Mouse (Mus musculus) heart, postnatal 0 days (tissue): ENCODE data around the gene Psmd12. TPM values are rescaled to one million over a fixed set of nuclear protein-coding genes. Genes with fewer than 3 reads are reported as not detected.

Experiments
- ATAC-seq: fragments of 200-750 bp; cut with Nextera tagmentation; 2 replicates; pipeline ENCODE4 v1.8.0; 2017; ENCODE audit warnings: low read depth, moderate number of reproducible peaks, moderate library complexity; ENCODE audit not compliant: insufficient read depth
- DNase-seq: peaks from one replicate; pipeline ENCODE4 v3.0.0-alpha.2; 2016; ENCODE audit warnings: low spot score
- H3K27ac ChIP-seq: fragments of 300-500 bp; sonication (generic); 2 replicates; pipeline ENCODE4 v1.5.1; 2014; ENCODE audit warnings: low read depth, mild to moderate bottlenecking
- H3K27me3 ChIP-seq: fragments of 300-500 bp; sonication (generic); 2 replicates; pipeline ENCODE4 v1.6.1; 2014; ENCODE audit warnings: low read length, mixed read lengths; ENCODE audit not compliant: control insufficient read depth, insufficient read depth
- H3K36me3 ChIP-seq: fragments of 300-500 bp; sonication (generic); replicated peaks from 2 replicates; pipeline ENCODE4 v1.6.1; 2014; ENCODE audit warnings: low read length, mixed read lengths; ENCODE audit not compliant: control insufficient read depth, insufficient read depth
- H3K4me1 ChIP-seq: fragments of 300-500 bp; sonication (generic); 2 replicates; pipeline ENCODE4 v1.6.1; 2014; ENCODE audit warnings: antibody characterized with exemption; ENCODE audit not compliant: control insufficient read depth, insufficient read depth
- H3K4me2 ChIP-seq: fragments of 300-500 bp; sonication (generic); 2 replicates; pipeline ENCODE4 v1.6.1; 2014; ENCODE audit warnings: low read depth, mild to moderate bottlenecking, low read length, moderate library complexity
- H3K4me3 ChIP-seq: fragments of 300-500 bp; sonication (generic); 2 replicates; pipeline ENCODE4 v1.5.1; 2014; ENCODE audit warnings: low read depth, low read length
- H3K9ac ChIP-seq: fragments of 300-500 bp; sonication (generic); replicated peaks from 2 replicates; pipeline ENCODE4 v1.6.1; 2014; ENCODE audit warnings: low read depth, low read length, mixed read lengths
- H3K9me3 ChIP-seq: fragments of 300-500 bp; sonication (generic); replicated peaks from 2 replicates; pipeline ENCODE4 v1.6.1; 2016; ENCODE audit warnings: low read length; ENCODE audit not compliant: control insufficient read depth
- CTCF ChIP-seq: IDR thresholded peaks from 2 replicates; pipeline ENCODE4 v1.5.1; 2016; ENCODE audit warnings: antibody characterized with exemption, control low read depth, low read depth
- EP300 ChIP-seq: IDR thresholded peaks from 2 replicates; pipeline ENCODE4 v1.6.1; 2016; ENCODE audit warnings: antibody characterized with exemption, low read depth
- WGBS: fragments of 180-500 bp; shearing (Covaris S2); extraction: QIAGEN DNeasy Blood & Tissue Kit; methylation state at CpG from one replicate; pipeline ENCODE4 v1.1.7; 2014; 5-methylcytosine and 5-hydroxymethylcytosine counted together
- polyA plus RNA-seq: library from polyadenylated mRNA; unstranded; fragments of >200 nt; fragmentation: Nextera tagmentation; extraction: Ambion mirVana; gene quantifications from 2 replicates; pipeline ENCODE4 v1.2.1, GENCODE M21; 2015
- total RNA-seq: library from RNA; depleted of rRNA; stranded (reverse); fragments of >200 nt; gene quantifications from 2 replicates; pipeline ENCODE4 v1.2.3, GENCODE M21; 2014; ENCODE audit warnings: low replicate concordance

The Psmd12 gene
- total and polyA plus RNA-seq, 2 experiments from 2014 or later, result 45.6 to 158 TPM

DNA sequence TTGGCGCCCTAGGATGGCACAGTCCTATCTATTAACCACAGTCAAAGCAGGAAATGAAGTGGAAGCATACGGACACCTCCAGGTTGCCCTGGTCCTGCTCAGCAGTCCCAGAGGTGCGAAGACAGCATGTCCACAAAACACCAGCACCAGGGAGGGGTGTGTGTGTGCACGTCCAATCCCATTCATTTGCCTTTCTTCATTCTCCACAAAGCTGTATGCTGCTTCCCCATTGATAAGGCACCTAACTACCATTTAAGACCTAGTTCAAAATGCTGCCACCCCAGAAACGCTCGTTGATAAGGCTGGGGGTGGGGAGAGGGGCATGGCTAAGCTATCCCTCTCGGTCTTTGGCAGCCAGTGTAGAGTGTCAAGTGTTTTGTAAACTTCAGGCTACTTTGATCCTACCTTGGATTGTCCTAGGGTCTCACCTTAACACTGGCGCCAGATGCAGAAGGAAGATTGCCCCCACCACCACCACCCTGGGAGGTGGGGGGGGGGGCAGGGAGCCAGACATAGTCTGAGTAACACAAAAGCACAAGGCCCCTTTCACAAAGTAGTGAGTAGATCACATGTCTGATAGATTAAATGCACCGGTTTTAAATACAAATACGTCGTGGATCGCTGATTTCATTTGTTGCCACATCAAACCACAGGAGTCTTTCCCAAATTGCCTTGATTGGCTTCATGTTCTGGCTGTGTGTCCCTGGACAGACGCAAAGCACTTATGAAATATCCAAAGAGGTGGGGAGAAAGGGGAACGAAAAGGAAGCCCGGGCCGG lies 10.8 kb upstream of the Psmd12 start:
- Histone ChIP-seq H3K9me3 (no peaks in the 10 kb centered on the region), H3K4me2 (peak overlapping the region; percentile 90), H3K36me3 (no peaks in the 10 kb centered on the region), H3K27ac (peak overlapping the region; percentile 89), H3K4me1 (peaks cover 6% of the 10 kb centered on the region; the same call in 1 of the 2 replicates), H3K27me3 (no peaks in the 10 kb centered on the region), H3K4me3 (peak overlapping the region; percentile 67), H3K9ac (peak overlapping the region; percentile 80)
- 20% methylated on average over 16 of the region's 16 CpGs for WGBS
- no peak for ATAC-seq
- no peak for TF ChIP-seq EP300
- no peak for DNase-seq

DNA sequence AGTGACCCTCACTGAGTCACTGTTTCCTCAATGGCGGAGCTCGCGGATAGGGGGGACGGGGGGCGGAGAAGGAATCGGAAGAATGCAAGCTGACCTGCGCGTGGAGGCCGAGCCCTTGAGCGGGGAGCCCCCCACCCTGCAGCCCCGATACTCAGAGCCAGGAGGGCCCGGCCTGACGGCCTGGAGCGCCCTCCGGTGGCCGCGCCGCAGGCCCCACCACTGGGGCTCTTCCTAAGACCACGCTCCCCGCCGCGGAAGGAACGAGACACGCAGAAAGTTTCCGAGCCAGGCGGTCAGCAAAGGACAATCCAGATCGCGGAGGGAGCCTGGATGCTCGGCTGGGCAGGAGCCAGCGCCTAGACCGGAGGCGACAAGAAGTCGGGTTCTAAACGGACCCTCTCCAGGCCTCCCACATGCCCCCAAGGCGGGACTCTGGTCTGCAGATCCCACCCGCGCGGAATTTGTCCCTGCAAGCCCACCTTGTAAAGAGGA lies 10.2 kb upstream of the Psmd12 start:
- DNase-seq (peak; percentile 83), ATAC-seq (peak; percentile 82)
- Histone ChIP-seq H3K27ac (peak overlapping the region; percentile 89), H3K4me2 (peak overlapping the region; percentile 90), H3K27me3 (no peaks in the 10 kb centered on the region), H3K9ac (peak overlapping the region; percentile 80), H3K4me1 (peaks cover 6% of the 10 kb centered on the region; the same call in 1 of the 2 replicates), H3K4me3 (peak overlapping the region; percentile 67), H3K9me3 (no peaks in the 10 kb centered on the region), H3K36me3 (no peaks in the 10 kb centered on the region)
- WGBS, result under 1% methylated on average over 37 of the region's 38 CpGs
- TF ChIP-seq EP300 (0 out of 2 replicates have a peak, but pooled peaks have one; percentile 29), CTCF (peak; percentile 76)

DNA sequence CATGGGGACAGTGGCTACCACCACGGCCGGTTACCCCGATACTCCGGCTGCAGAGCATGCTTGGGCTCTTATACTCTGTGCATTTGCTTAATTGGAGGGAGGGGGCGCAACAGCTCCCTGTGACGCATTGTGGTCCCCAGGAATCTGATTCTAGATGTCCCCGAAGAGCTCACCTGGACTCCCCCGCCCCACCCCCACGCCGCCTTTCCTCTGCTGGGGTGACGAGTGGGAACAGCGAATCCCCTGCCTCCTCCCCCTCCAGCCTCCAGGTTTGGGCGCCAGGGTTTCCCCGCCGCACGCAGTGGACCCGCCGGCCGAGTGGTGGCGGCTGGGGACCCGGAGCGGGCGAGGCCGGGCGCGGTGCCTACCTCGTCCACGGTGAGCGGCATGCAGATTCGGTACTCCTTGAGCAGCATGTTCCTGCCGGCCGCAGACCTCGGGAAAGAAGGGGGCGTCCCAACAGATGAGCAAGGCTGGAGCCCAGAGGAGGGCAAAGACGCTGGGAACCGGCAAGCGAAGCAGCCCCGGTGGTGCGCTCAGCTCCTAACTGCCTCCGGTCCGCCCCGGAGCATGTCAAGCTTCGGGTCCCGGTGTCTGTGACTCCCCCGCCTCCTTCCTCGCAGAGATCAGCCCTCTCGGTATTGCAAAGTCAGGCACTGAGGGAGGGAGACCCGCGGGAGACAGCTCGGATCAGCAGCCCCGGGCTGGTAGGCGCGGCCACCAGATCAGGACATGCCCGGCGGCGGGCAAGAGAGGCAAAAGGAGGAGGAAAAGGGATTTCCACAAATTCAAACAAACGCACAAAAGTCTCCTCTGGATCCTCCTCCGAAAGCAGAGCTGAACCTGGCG lies 9.5 kb upstream of the Psmd12 start:
- peak; percentile 61 for ATAC-seq

DNA sequence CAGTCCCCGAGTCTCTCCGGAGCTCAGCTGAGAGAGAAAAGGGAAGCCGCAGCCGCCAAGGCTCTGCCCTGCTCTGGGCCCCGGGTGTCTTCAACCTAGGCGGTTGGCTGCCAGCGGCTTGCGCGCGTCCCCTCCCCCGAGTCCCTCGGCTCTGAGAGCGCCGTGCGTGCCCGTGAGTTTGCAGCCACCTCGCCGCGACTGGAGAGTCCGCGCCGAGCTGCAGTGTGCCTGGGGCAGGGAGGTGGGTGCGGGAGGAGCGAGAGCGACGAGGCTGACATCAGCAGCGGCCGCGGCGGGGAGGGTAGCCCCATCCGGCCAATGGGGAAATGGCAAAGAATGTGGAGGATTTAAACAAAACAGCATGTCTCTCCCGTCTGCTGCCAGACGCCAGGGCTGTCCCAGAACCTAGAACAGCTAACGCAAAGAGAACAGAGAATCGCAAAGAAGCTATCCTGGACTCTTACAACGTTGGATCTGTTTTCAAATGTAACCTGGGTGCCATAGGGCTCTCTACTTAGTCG lies 8.7 kb upstream of the Psmd12 start, which contains the start of gene Pitpnc1:
TSS of gene Pitpnc1 (minus strand) at position 179 of the 521 bp plus-strand sequence.
- H3K36me3 ChIP-seq, result no peaks in the 10 kb centered on the region
- H3K9ac ChIP-seq, result peak within 1 kb of the TSS; percentile 80
- peak within 1 kb of the TSS; percentile 67 for H3K4me3 ChIP-seq
- DNase-seq, result peak; percentile 81
- H3K4me2 ChIP-seq, result peak within 1 kb of the TSS; percentile 90
- H3K9me3 ChIP-seq, result no peaks in the 10 kb centered on the region
- H3K27ac ChIP-seq, result peak within 1 kb of the TSS; percentile 89
- TF ChIP-seq EP300 (no peak), CTCF (no peak)
- no peaks in the 10 kb centered on the region for H3K27me3 ChIP-seq
- 0% methylated on average over 37 of the region's 37 CpGs for WGBS
- peak; percentile 78 for ATAC-seq
- peaks cover 6% of the 10 kb centered on the region; the same call in 1 of the 2 replicates for H3K4me1 ChIP-seq

More for the DNA sequence above, 9.5 kb upstream of the Psmd12 start:
- H3K36me3 ChIP-seq, result no peaks in the 10 kb centered on the region
- TF ChIP-seq CTCF (no peak), EP300 (no peak)
- H3K4me3 ChIP-seq, result peak overlapping the region; percentile 67
- peak overlapping the region; percentile 90 for H3K4me2 ChIP-seq
- no peaks in the 10 kb centered on the region for H3K9me3 ChIP-seq
- WGBS, result under 1% methylated on average over 58 of the region's 59 CpGs
- peak overlapping the region; percentile 80 for H3K9ac ChIP-seq
- peak overlapping the region; percentile 89 for H3K27ac ChIP-seq
- peaks cover 6% of the 10 kb centered on the region; the same call in 1 of the 2 replicates for H3K4me1 ChIP-seq
- DNase-seq, result peak; percentile 36
- no peaks in the 10 kb centered on the region for H3K27me3 ChIP-seq
